Mouse (Mus musculus) splenic B cell, adult 2 months (primary cell): Measurements from ENCODE around the gene Loxl1.

ENCODE experiments used
- DNase-seq: peaks from one replicate; pipeline ENCODE4 v3.0.0-alpha.2; 2011; ENCODE audit warnings: low read depth, low spot score
- H3K27me3 ChIP-seq: 2 replicates; pipeline ENCODE4 v1.6.1; 2012; ENCODE audit warnings: mild to moderate bottlenecking, low read length, moderate library complexity, mixed read lengths; ENCODE audit not compliant: control insufficient read depth, poor library complexity, insufficient read depth, severe bottlenecking
- H3K36me3 ChIP-seq: 2 replicates; pipeline ENCODE4 v1.6.1; 2012; ENCODE audit warnings: mild to moderate bottlenecking, low read length, moderate library complexity, mixed read lengths; ENCODE audit not compliant: control insufficient read depth, poor library complexity, insufficient read depth, severe bottlenecking

Gene Loxl1

DNA sequence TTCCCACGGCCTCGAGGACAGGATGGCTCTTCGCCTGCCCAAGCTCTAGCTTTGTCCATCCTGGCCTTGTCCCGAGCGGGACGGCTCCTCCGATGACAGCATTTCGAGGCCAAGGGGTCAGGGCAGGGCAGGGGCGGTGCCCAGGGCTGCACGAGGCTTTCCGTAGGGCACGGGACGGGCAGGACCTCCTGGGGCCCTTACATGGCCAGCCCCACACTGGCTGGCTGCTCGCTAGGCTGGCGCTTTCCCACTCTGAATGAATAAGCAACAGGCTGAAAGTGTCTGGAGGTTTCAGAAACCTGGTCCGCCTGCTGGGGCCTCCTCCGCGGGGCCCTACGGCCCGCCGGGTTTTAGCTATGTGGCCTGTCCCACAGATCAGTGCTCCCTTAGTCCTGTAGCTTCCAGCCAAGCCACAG, at the start of gene Loxl1:
TSS of gene Loxl1 (minus strand) at position 243 of the 416 bp plus-strand sequence.
- no peaks in the 10 kb centered on the region for H3K27me3 ChIP-seq
- DNase-seq, result no peak
- no peaks in the 10 kb centered on the region for H3K36me3 ChIP-seq

GRCm38 (mm10) chr9:58361956-58362355, 49.0 kb upstream of the Loxl1 start:
- Histone ChIP-seq H3K36me3 (no peaks in the 10 kb centered on the region), H3K27me3 (no peaks in the 10 kb centered on the region)
- no peak for DNase-seq

DNA sequence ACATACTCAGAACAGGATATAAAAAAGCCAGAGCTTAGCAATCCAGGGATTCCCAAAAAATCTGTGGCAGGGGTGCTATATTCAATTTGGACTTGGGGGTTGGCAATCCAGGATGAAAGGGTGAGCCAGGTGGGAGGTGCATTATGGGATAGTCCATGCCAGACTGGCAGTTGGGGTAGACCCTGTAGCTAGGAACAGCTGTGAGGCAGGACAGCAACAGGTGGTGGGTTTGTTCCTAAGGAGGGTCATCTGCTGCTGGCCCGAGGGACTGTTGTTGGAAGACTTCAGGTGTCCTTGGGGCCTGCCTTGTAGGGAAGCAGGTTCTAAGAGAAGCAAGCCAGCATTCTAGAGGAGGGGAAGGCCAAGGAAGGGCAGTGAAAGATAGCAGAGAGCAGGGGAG, 48.4 kb upstream of the Loxl1 start:
- DNase-seq, result no peak
- no peaks in the 10 kb centered on the region for H3K27me3 ChIP-seq

DNA sequence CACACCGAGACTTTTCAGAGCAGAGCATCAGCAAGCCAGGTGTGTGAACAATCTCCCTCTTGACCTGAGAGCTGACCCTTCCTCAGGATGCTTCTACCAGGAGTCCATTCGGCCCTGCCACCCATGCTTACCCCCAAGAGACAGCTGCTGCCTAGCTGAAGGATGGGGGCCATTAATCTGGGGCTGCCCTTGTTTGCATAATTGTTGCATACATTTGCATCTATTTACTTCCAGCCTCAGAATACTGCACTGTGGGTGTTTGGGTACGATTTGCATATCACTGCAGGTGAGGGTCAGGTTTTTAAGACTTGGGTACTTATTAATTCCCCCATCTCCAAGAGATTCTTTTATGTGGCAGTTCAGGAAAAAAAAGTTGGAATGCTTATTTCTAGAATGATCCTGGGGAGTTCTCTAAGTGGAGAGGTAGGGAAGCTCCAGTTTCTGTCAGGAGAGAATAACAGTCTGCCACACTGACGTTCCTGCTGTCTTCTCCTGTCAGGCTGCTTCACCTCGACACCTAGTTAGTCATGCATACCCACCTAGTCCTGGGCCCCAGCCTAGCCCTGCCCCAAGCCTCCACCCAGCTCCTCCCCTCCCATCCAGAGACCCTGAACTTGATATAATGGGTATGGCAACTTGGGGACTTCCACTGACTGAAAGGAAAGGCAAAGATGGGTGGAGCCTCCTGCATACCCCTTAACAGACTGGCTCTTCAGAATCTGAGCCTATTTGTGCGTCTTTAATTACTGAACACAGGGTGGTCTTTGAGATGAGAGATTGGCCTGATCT, 42.5 kb upstream of the Loxl1 start:
- H3K36me3 ChIP-seq, result no peaks in the 10 kb centered on the region
- no peak for DNase-seq
- H3K27me3 ChIP-seq, result 0 out of 2 replicates have a peak, but pooled peaks cover 1% of the 10 kb centered on the region

More for the DNA sequence above, 48.4 kb upstream of the Loxl1 start:
- no peaks in the 10 kb centered on the region for H3K36me3 ChIP-seq

- 0 out of 2 replicates have a peak, but pooled peaks cover 1% of the 10 kb centered on the region for H3K27me3 ChIP-seq
- H3K36me3 ChIP-seq, result no peaks in the 10 kb centered on the region
- DNase-seq, result no peak
These were observed 41.7 kb upstream of the Loxl1 start for GRCm38 (mm10) chr9:58354701-58355100.

GRCm38 (mm10) chr9:58353224-58353623, 40.2 kb upstream of the Loxl1 start:
- 0 out of 2 replicates have a peak, but pooled peaks cover 1% of the 10 kb centered on the region for H3K27me3 ChIP-seq
- no peaks in the 10 kb centered on the region for H3K36me3 ChIP-seq
- DNase-seq, result no peak

- Histone ChIP-seq H3K36me3 (no peaks in the 10 kb centered on the region), H3K27me3 (no peaks in the 10 kb centered on the region)
- DNase-seq, result no peak
These were observed 34.8 kb upstream of the Loxl1 start for GRCm38 (mm10) chr9:58347795-58348194.

GRCm38 (mm10) chr9:58346498-58346897, 33.5 kb upstream of the Loxl1 start:
- H3K27me3 ChIP-seq, result no peaks in the 10 kb centered on the region
- no peak for DNase-seq
- H3K36me3 ChIP-seq, result no peaks in the 10 kb centered on the region

GRCm38 (mm10) chr9:58345963-58346362, 33.0 kb upstream of the Loxl1 start:
- no peak for DNase-seq
- Histone ChIP-seq H3K27me3 (no peaks in the 10 kb centered on the region), H3K36me3 (no peaks in the 10 kb centered on the region)

DNA sequence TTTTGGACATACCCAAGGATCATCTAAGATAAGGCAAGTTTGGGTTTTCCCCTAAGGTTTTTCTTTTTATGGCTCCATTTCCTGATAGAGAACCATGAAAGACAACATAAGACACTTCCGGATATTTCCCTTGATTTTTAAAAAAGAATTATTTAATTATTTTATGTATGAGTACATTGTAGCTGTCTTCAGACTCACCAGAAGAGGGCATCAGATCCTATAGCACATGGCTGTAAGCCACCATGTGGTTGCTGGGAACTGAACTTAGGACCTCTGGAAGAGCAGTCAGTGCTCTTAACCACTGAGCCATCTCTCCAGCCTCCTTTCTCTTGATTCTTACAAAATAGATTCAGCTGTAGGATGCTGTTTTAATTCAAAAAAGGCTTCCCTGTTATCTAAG, 28.8 kb upstream of the Loxl1 start:
- DNase-seq, result no peak
- Histone ChIP-seq H3K36me3 (no peaks in the 10 kb centered on the region), H3K27me3 (no peaks in the 10 kb centered on the region)

GRCm38 (mm10) chr9:58336650-58337281, 23.8 kb upstream of the Loxl1 start:
- no peaks in the 10 kb centered on the region; the same call in 1 of the 2 replicates for H3K27me3 ChIP-seq
- H3K36me3 ChIP-seq, result no peaks in the 10 kb centered on the region
- DNase-seq, result no peak

DNA sequence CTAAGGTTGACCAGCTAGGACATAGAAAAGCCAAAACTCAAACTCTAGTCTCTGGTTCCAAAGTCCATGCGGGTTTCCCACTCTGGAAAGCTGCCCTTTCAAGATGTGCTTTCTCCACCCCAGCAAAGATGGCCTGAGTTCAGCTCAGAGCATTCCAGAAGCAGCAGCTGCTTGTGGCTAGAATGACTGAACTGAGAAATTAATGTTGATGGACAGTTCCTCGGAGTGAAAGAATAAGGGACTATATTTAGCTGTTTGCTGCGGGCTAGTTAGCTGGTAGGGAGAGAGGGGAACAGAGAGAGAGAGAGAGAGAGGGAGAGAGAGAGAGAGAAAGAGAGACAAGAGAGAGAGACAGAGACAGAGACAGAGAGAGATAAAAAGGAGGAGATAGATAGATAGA, 18.3 kb upstream of the Loxl1 start:
- Histone ChIP-seq H3K36me3 (no peaks in the 10 kb centered on the region), H3K27me3 (no peaks in the 10 kb centered on the region; the same call in 1 of the 2 replicates)
- no peak for DNase-seq

DNA sequence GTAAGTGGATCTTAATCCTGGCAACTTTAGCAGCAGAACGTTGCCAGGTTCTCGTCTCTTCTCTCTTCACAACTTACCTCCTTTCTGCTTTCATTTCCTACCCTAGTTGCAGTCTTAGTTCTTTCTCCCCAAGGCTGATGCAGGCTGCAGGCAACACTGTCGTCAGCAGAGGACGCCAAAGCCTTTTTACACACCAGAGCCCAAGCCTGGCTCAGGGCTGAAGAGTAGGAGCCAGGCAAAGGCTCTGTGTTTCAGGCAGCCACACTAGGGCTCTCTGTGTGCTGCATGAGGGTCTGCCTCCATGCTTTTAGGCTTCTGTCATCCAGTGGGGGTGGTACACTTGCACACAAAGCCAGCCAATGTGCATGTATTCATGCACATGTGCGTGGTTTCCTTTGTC, 17.3 kb upstream of the Loxl1 start:
- H3K27me3 ChIP-seq, result no peaks in the 10 kb centered on the region; the same call in 1 of the 2 replicates
- DNase-seq, result peak; percentile 16
- H3K36me3 ChIP-seq, result no peaks in the 10 kb centered on the region

DNA sequence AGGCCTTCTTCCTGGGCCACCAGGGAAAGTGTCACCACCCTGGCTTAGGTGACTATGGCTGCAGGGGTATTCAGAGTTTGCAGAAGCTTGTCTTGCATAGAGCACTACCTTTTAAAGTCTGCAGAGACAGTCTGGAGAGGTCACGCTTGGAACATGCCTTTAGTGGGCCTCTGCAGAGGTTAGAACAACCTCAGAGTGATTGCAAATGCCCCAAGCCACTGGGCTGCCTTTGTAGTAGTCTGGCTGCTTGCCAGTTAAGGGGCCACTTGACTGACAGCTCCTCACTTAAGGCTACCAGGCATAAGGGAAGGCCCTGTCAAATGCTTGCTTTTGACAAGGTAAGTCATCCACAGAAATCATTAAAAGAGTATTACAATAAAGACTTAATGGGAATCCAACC, 14.4 kb upstream of the Loxl1 start:
- H3K36me3 ChIP-seq, result no peaks in the 10 kb centered on the region
- no peaks in the 10 kb centered on the region for H3K27me3 ChIP-seq
- DNase-seq, result no peak

DNA sequence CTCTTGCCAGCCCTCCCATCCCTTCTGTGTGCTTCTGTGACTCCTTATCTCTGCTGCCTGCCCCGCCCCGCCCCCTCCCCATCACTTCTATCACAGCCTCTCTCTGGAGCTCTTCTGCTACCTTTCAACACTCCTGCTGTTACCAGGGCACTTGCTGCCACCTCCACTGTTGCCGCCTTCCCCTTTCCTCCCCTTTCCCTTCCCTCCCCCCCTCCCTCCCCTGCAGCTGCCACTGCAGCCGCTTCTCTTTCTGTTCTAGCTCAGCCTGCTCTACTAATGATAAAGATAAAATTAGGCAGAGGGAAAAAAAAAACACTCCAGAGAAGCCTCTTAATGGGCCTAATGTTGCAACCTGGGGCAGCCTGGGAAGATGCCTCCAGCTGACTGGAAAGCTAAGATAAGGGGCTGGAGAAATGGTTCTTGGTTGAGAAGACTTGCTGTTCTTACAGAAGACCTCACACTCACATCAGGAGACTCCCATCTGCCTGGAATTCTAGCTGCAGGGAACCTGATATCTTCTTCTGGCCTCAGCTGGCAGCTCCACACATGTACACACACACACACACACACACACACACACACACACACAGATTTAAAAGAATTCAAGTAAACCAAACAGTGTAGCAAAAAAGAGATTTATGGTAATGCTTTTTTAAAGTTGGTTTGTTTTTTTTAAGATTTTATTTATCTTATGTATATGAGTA, 13.6 kb upstream of the Loxl1 start:
- DNase-seq, result no peak
- no peaks in the 10 kb centered on the region for H3K27me3 ChIP-seq
- H3K36me3 ChIP-seq, result no peaks in the 10 kb centered on the region
